Mouse (Mus musculus) CH12.LX (cell line): ENCODE data around the gene Ptprk. TPM values are rescaled to one million over a fixed set of nuclear protein-coding genes. Genes with fewer than 3 reads are reported as not detected.

Experiments
- DNase-seq: peaks from one replicate; pipeline ENCODE4 v3.0.0-alpha.2; 2013; ENCODE audit errors: extremely low read depth
- H3K27ac ChIP-seq: 2 replicates; pipeline ENCODE4 v1.5.1; 2012; ENCODE audit warnings: low read depth, mild to moderate bottlenecking, control low read depth, moderate library complexity; ENCODE audit not compliant: insufficient read depth
- H3K27me3 ChIP-seq: replicated peaks from 2 replicates; pipeline ENCODE3; 2012; ENCODE audit warnings: inconsistent platforms
- H3K36me3 ChIP-seq, 2 experiments: replicated peaks in 1 of 2; 2 replicates each; pipeline versions ENCODE3 to v1.6.1; 2012; ENCODE audit warnings: inconsistent platforms in 1 of 2, low read length in 1 of 2, mild to moderate bottlenecking in 1 of 2, mixed read lengths in 1 of 2, moderate library complexity in 1 of 2; ENCODE audit not compliant: control insufficient read depth in 1 of 2, insufficient read depth in 1 of 2
- H3K4me1 ChIP-seq, 2 experiments: 2 replicates each; pipeline ENCODE4 v1.6.1; 2012; ENCODE audit warnings: inconsistent platforms in 1 of 2, moderate library complexity in 1 of 2; ENCODE audit not compliant: insufficient read depth in 2 of 2, control insufficient read depth in 1 of 2
- H3K4me2 ChIP-seq: 2 replicates; pipeline ENCODE4 v1.6.1; 2012; ENCODE audit warnings: low read depth, mild to moderate bottlenecking, control low read depth; ENCODE audit not compliant: poor library complexity, insufficient read depth, severe bottlenecking
- H3K4me3 ChIP-seq, 3 experiments: fragments of 150-350 bp in 1 of 3; sonication (generic) in 1 of 3; replicated peaks in 1 of 3; 2 replicates each; pipeline versions ENCODE3 to v1.5.1; 2011 to 2012; ENCODE audit warnings: low read depth in 2 of 3, low read length in 2 of 3, mild to moderate bottlenecking in 2 of 3, moderate library complexity in 2 of 3, control low read depth in 1 of 3, improper control_type of control experiment in 1 of 3, inconsistent platforms in 1 of 3, mixed read lengths in 1 of 3; ENCODE audit not compliant: poor library complexity in 1 of 3
- H3K79me2 ChIP-seq: replicated peaks from 2 replicates; pipeline ENCODE4 v1.6.1; 2012; ENCODE audit warnings: mild to moderate bottlenecking, moderate library complexity; ENCODE audit not compliant: control insufficient read depth, poor library complexity, insufficient read depth, severe bottlenecking; ENCODE audit errors: extremely low read depth
- H3K9ac ChIP-seq: 2 replicates; pipeline ENCODE4 v1.6.1; 2012; ENCODE audit warnings: low read depth, mild to moderate bottlenecking, control low read depth, moderate library complexity; ENCODE audit not compliant: insufficient read depth
- H3K9me3 ChIP-seq: replicated peaks from 2 replicates; pipeline ENCODE3; 2012; ENCODE audit warnings: low read length, inconsistent platforms, mixed read lengths
- CHD1 ChIP-seq: IDR thresholded peaks from 2 replicates; pipeline ENCODE4 v1.6.1; 2012; ENCODE audit warnings: low read depth, low read length, improper control_type of control experiment, inconsistent platforms
- CHD2 ChIP-seq: IDR thresholded peaks from 2 replicates; pipeline ENCODE4 v1.6.1; 2011; ENCODE audit warnings: low read length, improper control_type of control experiment
- CTCF ChIP-seq, 2 experiments: IDR thresholded peaks in 1 of 2; conservative IDR thresholded peaks in 1 of 2; 2 replicates each; pipeline ENCODE4 v1.5.1; 2011 to 2012; ENCODE audit warnings: low read depth in 2 of 2, low read length in 2 of 2, improper control_type of control experiment in 1 of 2, inconsistent platforms in 1 of 2, mild to moderate bottlenecking in 1 of 2, moderate library complexity in 1 of 2
- ELF1 ChIP-seq: IDR thresholded peaks from 2 replicates; pipeline ENCODE4 v1.6.1; 2014; ENCODE audit warnings: low read depth, mild to moderate bottlenecking, inconsistent platforms, low read length, improper control_type of control experiment
- EP300 ChIP-seq: IDR thresholded peaks from 2 replicates; pipeline ENCODE4 v1.6.1; 2011; ENCODE audit warnings: low read length, improper control_type of control experiment
- GABPA ChIP-seq: IDR thresholded peaks from 2 replicates; pipeline ENCODE4 v1.6.1; 2012; ENCODE audit warnings: low read depth, low read length, improper control_type of control experiment, inconsistent platforms; ENCODE audit not compliant: insufficient replicate concordance
- HCFC1 ChIP-seq: IDR thresholded peaks from 2 replicates; pipeline ENCODE4 v1.6.1; 2012; ENCODE audit warnings: low read depth, mild to moderate bottlenecking, inconsistent platforms, low read length, improper control_type of control experiment
- IRF4 ChIP-seq: IDR thresholded peaks from 2 replicates; pipeline ENCODE4 v1.6.1; 2014; ENCODE audit warnings: low read depth, mild to moderate bottlenecking, inconsistent platforms, low read length, improper control_type of control experiment
- JUN ChIP-seq: IDR thresholded peaks from 2 replicates; pipeline ENCODE4 v1.6.1; 2011; ENCODE audit warnings: low read depth, mild to moderate bottlenecking, low read length, improper control_type of control experiment, moderate library complexity; ENCODE audit not compliant: insufficient read depth
- JUND ChIP-seq: conservative IDR thresholded peaks from 2 replicates; pipeline ENCODE4 v1.6.1; 2011; ENCODE audit warnings: low read depth, low read length, improper control_type of control experiment
- MAX ChIP-seq: IDR thresholded peaks from 2 replicates; pipeline ENCODE4 v1.6.1; 2011; ENCODE audit warnings: low read length, improper control_type of control experiment
- MXI1 ChIP-seq: IDR thresholded peaks from 2 replicates; pipeline ENCODE4 v1.6.1; 2011; ENCODE audit warnings: mild to moderate bottlenecking, low read depth, low read length, improper control_type of control experiment
- NELFE ChIP-seq: IDR thresholded peaks from 2 replicates; pipeline ENCODE4 v1.6.1; 2011; ENCODE audit warnings: low read depth, low read length, improper control_type of control experiment
- POLR2AphosphoS2 ChIP-seq: IDR thresholded peaks from 2 replicates; pipeline ENCODE4 v1.6.1; 2011; ENCODE audit warnings: low read depth, low read length, improper control_type of control experiment
- RAD21 ChIP-seq: IDR thresholded peaks from 2 replicates; pipeline ENCODE4 v1.6.1; 2011; ENCODE audit warnings: low read depth, mild to moderate bottlenecking, low read length, improper control_type of control experiment, moderate library complexity
- RCOR1 ChIP-seq: conservative IDR thresholded peaks from 2 replicates; pipeline ENCODE4 v1.6.1; 2012; ENCODE audit warnings: low read depth, mild to moderate bottlenecking, inconsistent platforms, low read length, improper control_type of control experiment
- SMC3 ChIP-seq: IDR thresholded peaks from 2 replicates; pipeline ENCODE4 v1.6.1; 2011; ENCODE audit warnings: low read depth, low read length, improper control_type of control experiment
- TBP ChIP-seq: conservative IDR thresholded peaks from 2 replicates; pipeline ENCODE4 v1.6.1; 2011; ENCODE audit warnings: low read depth, low read length, improper control_type of control experiment
- TCF12 ChIP-seq: IDR thresholded peaks from 2 replicates; pipeline ENCODE4 v1.6.1; 2014; ENCODE audit warnings: low read depth, mild to moderate bottlenecking, inconsistent platforms, low read length, improper control_type of control experiment
- UBTF ChIP-seq: IDR thresholded peaks from 2 replicates; pipeline ENCODE4 v1.6.1; 2012; ENCODE audit warnings: low read depth, mild to moderate bottlenecking, inconsistent platforms, low read length, improper control_type of control experiment, moderate library complexity
- USF1 ChIP-seq: IDR thresholded peaks from 2 replicates; pipeline ENCODE4 v1.6.1; 2014; ENCODE audit warnings: low read depth, mild to moderate bottlenecking, inconsistent platforms, low read length, improper control_type of control experiment
- USF2 ChIP-seq: conservative IDR thresholded peaks from 2 replicates; pipeline ENCODE4 v1.6.1; 2011; ENCODE audit warnings: low read depth, low read length, improper control_type of control experiment
- ZMIZ1 ChIP-seq: IDR thresholded peaks from 2 replicates; pipeline ENCODE4 v1.6.1; 2012; ENCODE audit warnings: low read depth, mild to moderate bottlenecking, inconsistent platforms, low read length, improper control_type of control experiment
- ZNF384 ChIP-seq: IDR thresholded peaks from 2 replicates; pipeline ENCODE4 v1.6.1; 2012; ENCODE audit warnings: low read depth, low read length, improper control_type of control experiment, inconsistent platforms
- dilution Hi-C: fragments of 300-500 bp; cut with MboI; formaldehyde crosslinking; loops from 2 replicates; pipeline ENCODE4 v1.14.3; 2020; ENCODE audit warnings: low sequenced_read_pairs; ENCODE audit not compliant: extremely low pct_unique_long_range_greater_than_20kb, extremely low pct_ligation_motif_present
- in situ Hi-C: fragments of 300-500 bp; cut with MboI; formaldehyde crosslinking; loops from 3 replicates; pipeline ENCODE4 v1.14.3; 2019; ENCODE audit warnings: low sequenced_read_pairs, low pct_ligation_motif_present, low pct_unique_long_range_greater_than_20kb, mixed read lengths
- polyA plus RNA-seq: library from polyadenylated mRNA; unstranded; fragments of >175 nt; gene quantifications from 2 replicates; pipeline ENCODE4 v1.2.1, GENCODE M21; 2012; ENCODE audit warnings: low read depth; ENCODE audit not compliant: insufficient read length
- total RNA-seq, 2 experiments: library from RNA; depleted of rRNA; stranded (reverse); fragments of 300-350 nt in 1 of 2; fragments of >200 nt in 1 of 2; gene quantifications; 2 replicates each; pipeline ENCODE4 v1.2.3; 2012 to 2014

Gene Ptprk
- total and polyA plus RNA-seq, 3 experiments, result not detected

DNA sequence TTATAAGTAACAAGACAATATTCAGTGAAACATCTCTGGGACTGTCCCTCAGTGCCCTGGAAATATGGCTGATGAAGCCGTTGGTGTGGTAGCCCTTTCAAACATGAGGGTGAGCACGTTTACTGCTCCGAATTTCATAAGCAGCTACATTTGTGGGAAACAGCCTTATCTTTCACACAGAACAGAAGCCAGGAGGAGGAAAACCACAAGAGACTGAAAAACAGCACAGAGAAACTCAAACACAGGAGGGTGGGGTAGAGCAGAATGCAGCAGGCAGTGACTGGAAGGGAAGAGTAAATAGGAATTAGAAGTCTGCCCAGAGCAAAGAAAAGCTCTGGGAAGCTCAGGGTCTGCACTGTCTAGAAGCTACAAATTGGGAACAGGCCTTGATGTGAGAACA is 443.7 kb downstream of the Ptprk start:
- peaks cover 2% of the 10 kb centered on the region for H3K9me3 ChIP-seq
- no peak overlapping the region for H3K4me3 ChIP-seq
- peaks cover 0 to 49% of the 10 kb centered on the region in 2 experiments; a peak in 2 of 4 replicates for H3K4me1 ChIP-seq
- in situ Hi-C loops, result no loop called here
- no peak overlapping the region for H3K9ac ChIP-seq
- dilution Hi-C loops, result no loop called here
- TF ChIP-seq ELF1 (no peak), JUN (no peak), CHD2 (no peak), TCF12 (no peak), USF2 (no peak), MXI1 (no peak), CTCF (conservative IDR thresholded peaks at IDR 0.05 in 1 of 2, IDR thresholded peaks at IDR 0.05 in 1 of 2; ENCODE audit: low read depth in 2 of 2, low read length in 2 of 2) (no peak), JUND (no peak), POLR2AphosphoS2 (no peak), SMC3 (no peak), ZMIZ1 (no peak), TBP (no peak)
- no peak overlapping the region for H3K27ac ChIP-seq
- no peaks in the 10 kb centered on the region for H3K36me3 ChIP-seq
- DNase-seq, result peak; percentile 38
- no peak overlapping the region for H3K4me2 ChIP-seq
- H3K27me3 ChIP-seq, result no peaks in the 10 kb centered on the region
- H3K79me2 ChIP-seq, result no peaks in the 10 kb centered on the region

DNA sequence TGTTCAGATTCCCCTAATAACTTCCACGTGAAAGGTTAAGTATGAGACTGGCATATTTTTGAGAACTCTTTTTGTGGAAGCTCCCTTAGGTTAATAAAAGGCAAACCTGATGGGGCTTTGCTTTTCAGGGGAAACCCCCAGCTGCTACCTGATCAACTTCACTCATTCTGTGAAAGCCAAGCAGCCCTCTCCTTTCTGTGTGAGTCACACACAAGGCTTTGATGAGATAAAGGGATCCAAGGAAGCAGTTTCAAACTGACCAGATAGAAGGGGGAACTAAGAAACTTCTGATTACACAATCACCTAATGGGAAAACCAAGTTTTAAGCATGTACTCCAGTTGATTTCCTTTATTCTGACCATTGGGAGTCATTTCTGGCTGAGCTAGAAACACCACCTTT is 445.2 kb downstream of the Ptprk start:
- peak; percentile 42 for DNase-seq
- TF ChIP-seq USF2 (no peak), RCOR1 (no peak), ELF1 (no peak), CHD1 (no peak), RAD21 (no peak), USF1 (no peak), IRF4 (no peak), UBTF (no peak), HCFC1 (no peak), NELFE (no peak), EP300 (no peak), GABPA (no peak), MAX (no peak), ZNF384 (no peak), POLR2AphosphoS2 (no peak)
- H3K79me2 ChIP-seq, result no peaks in the 10 kb centered on the region
- H3K4me2 ChIP-seq, result no peak overlapping the region
- peaks cover 6% of the 10 kb centered on the region for H3K9me3 ChIP-seq
- H3K4me1 ChIP-seq, result peaks cover 0 to 41% of the 10 kb centered on the region in 2 experiments; a peak in 2 of 4 replicates
- no peak overlapping the region for H3K4me3 ChIP-seq
- no peaks in the 10 kb centered on the region for H3K27me3 ChIP-seq
- no peaks in the 10 kb centered on the region for H3K36me3 ChIP-seq
- in situ Hi-C loops (no loop called here), dilution Hi-C loops (no loop called here)
- no peak overlapping the region for H3K9ac ChIP-seq
- no peak overlapping the region for H3K27ac ChIP-seq
